Mouse (Mus musculus): ENCODE measurements around the gene Synj2. TPM values are rescaled to one million over a fixed set of nuclear protein-coding genes. Genes with fewer than 3 reads are reported as not detected.

The Synj2 gene
- total RNA-seq, 1 experiment from 2014 or later = 13.3 TPM

- DNase-seq = no peak
Measured at GRCm38 (mm10) chr17:6036872-6037271, 95.8 kb downstream of the Synj2 start.

- DNase-seq = no peak
Measured at GRCm38 (mm10) chr17:6037507-6037906, 96.4 kb downstream of the Synj2 start.

GRCm38 (mm10) chr17:6052801-6053200, 111.7 kb downstream of the Synj2 start:
- no peak for DNase-seq

GRCm38 (mm10) chr17:6054934-6055355, 113.9 kb downstream of the Synj2 start:
- peak; percentile 80 for DNase-seq

DNA sequence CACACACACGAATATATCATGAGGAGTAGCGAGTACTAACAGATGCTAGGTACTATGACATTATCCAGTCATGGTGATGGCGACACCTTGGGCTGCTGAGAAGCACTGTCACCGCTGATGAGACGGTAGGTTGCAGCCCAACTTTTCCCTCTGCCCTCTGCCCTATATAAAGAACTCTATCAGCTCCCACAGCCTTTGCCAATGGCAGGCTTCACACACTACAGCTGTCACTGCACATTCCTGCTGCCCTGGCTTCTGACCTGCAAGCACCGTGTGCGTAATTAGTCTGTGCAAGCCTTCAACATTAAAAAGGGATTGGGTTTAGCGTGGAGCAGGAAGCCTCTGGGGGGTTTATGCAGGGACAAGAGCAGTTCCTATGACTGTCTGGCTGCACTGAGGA, 121.7 kb downstream of the Synj2 start:
- no peak for DNase-seq

GRCm38 (mm10) chr17:6063532-6063931, 122.5 kb downstream of the Synj2 start:
- DNase-seq = no peak

GRCm38 (mm10) chr17:6066021-6066420, 124.9 kb downstream of the Synj2 start:
- peak; percentile 79 for DNase-seq

GRCm38 (mm10) chr17:6067613-6068012, 126.5 kb downstream of the Synj2 start:
- DNase-seq = no peak

DNA sequence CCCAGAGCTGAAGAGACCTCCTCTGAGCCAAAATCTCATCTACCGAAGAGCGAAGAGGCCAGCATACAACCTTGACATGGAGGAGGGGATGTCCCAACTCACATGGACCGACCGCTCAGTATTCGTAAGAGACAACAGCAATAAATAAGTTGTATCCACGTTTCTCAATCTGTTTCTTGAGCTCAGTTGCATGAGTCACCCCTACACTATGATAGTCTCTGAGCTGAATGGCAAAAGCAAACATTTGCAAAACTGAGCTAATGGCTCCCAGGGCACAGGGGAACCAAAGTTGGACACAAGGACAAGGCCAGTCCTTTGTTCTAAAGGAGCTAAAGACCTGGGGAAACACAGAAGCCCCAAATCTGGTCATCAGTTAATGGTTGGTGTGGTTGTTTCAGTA, 128.8 kb downstream of the Synj2 start:
- peak; percentile 25 for DNase-seq

DNA sequence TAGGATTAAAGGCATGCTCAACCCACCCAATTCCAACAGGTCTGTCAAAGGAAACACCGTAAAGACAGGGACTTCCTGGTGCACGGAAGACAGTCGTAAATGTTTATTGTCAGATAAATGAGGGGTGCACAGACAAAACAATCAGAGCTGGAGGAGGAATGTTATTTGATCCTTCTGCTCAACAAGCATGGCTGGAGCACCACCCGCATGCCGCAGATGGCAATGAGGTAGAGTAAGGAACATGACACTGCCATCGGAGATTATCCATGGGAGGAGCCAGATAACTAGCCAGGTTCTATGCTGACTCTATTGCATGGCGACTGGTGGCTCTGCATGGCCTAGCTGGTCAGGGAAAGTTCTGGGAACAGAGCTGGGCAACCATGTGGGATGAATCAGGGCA, 132.3 kb downstream of the Synj2 start:
- no peak for DNase-seq

- peak; percentile 99 for DNase-seq
Measured at GRCm38 (mm10) chr17:6079287-6080122, 138.4 kb downstream of the Synj2 start, which contains the start of the genes Serac1 and Gtf2h5. Gene Serac1, minus strand, starts transcription at chr17:6079741. Gene Gtf2h5, plus strand, starts transcription at chr17:6079786.

- DNase-seq = no peak
Measured at GRCm38 (mm10) chr17:6083323-6083890, 142.3 kb downstream of the Synj2 start.

DNA sequence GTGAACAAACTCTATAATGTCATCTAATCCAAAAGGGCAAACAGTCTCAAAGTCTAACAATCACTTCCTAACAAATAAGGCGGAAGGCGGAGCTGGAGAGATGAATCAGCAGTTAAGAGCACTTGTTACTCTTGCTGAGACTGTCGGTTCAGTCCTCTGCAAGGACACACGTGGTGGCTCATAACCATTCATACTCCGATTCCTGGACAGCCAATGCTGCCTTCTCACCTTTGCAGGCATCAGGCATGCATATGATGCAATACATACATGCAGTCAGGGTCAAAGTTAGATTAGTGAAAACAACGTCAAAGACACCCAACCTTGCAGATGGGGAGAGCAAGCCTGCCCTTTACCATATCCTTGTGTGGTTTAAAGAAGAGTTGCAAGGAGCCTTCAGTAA, 150.5 kb downstream of the Synj2 start:
- peak; percentile 19 for DNase-seq

Other genes starting within 250 kb of the Synj2 start
- gene Snx9, start 100.0 kb upstream of the Synj2 start, total RNA-seq (2021) = 48.4 and 49.2 TPM in 2 replicates
- 7.7 and 8.8 TPM in 2 replicates for gene Serac1, start 138.5 kb downstream of the Synj2 start, total RNA-seq (2021)
- gene Gtf2h5, start 138.5 kb downstream of the Synj2 start, total RNA-seq (2021) = 90.4 and 97.5 TPM in 2 replicates
- gene Tulp4, start 165.2 kb downstream of the Synj2 start, total RNA-seq (2021) = 67.4 and 70.7 TPM in 2 replicates